Mouse (Mus musculus): ENCODE results near the gene Nfyb. TPM values are rescaled to one million over a fixed set of nuclear protein-coding genes. Genes with fewer than 3 reads are reported as not detected.

Gene Nfyb
- polyA plus RNA-seq (2015; fragmentation: Nextera tagmentation; extraction: Ambion mirVana), result 26.6 and 30.1 TPM in 2 replicates

DNA sequence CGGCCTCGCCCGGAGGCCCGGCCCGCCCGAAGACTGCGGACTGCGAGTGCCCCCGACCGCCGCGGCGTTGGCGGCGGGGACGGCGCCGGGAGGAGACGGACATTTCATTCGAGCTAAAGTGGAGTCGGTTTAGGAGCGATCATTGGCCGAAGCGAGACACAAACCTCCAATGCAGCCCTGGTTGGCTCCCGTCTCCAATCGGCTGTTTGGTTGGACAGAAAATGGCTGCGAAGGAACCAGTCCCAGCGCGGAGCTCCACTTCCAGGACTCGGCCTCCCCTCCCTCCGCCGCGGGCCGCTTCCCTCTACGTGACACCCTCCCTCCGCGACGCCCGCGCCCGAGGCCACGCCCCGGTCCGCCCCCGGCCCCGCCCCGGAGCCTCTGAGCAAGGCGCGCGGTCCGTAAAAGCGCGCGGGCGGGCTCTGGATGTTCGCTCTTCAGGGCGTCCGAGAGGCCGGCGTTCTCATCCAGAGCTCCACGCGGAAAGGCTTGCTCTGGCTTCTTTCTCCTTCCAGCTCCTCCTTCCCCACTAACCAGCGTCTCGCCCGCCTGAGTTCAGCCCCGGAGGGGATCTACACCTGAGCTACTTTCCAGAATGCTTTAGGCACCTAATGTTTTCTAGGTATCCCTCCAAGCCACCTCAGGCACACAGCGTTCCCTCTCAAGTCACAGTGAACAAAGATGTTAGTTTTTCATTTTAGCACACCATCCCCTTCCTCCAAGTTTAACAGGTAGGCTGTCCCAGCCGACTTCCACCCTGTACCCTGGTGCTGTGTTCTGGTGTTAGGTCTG lies at the start of gene Nfyb:
Gene Nfyb (minus strand): TSS at position 305 of the 792 bp plus-strand sequence.
- Histone ChIP-seq H3K9ac (replicated peaks) (peak within 1 kb of the TSS; percentile 97), H3K36me3 (replicated peaks; ENCODE audit: insufficient read depth, low read length) (peaks cover 20% of the 10 kb centered on the region), H3K4me2 (ENCODE audit: low read depth, low read length) (peak within 1 kb of the TSS; percentile 84), H3K27me3 (ENCODE audit: insufficient read depth, low read length) (no peaks in the 10 kb centered on the region), H3K27ac (ENCODE audit: low read depth) (peak within 1 kb of the TSS; percentile 99), H3K4me1 (ENCODE audit: insufficient read depth) (peaks cover 37% of the 10 kb centered on the region), H3K9me3 (ENCODE audit: low read length) (no peaks in the 10 kb centered on the region), H3K4me3 (ENCODE audit: low read depth, low read length) (peak within 1 kb of the TSS; percentile 84)
- TF ChIP-seq EP300 (IDR thresholded peaks at IDR 0.05; ENCODE audit: low read depth) (no peak), CTCF (IDR thresholded peaks at IDR 0.05; ENCODE audit: low read depth) (no peak)
- 2% methylated on average over 55 of the region's 68 CpGs for WGBS (ENCODE audit: insufficient replicate concordance)
- ATAC-seq (peak; percentile 95), DNase-seq (peak; percentile 98)

DNA sequence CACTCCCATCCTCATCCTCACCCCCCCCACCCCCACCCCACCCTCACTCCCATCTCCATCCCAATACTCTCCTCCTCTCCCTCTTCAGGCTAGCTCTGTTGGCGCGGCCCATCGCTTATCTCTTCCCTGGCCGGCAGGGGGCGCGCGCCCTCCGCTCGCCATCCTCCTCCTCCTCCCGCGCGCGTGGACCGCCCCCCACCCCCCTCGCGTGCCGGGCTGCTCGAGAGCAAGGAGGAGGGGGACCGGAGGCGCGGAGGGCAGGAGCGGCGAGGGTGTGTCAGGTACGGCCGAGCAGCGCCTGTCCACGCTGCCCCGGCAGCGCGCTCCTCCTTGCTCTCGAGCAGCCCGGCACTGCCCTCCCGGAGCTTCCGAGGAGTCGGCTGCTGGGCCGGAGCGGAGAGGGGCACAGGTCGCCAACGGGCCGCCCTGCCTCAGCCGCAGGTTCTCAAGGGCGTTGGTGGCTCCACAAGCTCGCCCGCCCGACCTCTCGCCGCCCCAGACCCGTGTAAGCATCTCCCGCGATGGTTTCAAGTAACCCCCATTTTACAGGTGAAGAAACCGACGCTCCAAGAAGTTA lies 48.0 kb upstream of the Nfyb start:
- Histone ChIP-seq H3K9ac (replicated peaks) (no peak overlapping the region; the same call in 1 of the 2 replicates), H3K27me3 (ENCODE audit: insufficient read depth, low read length) (no peaks in the 10 kb centered on the region), H3K4me1 (ENCODE audit: insufficient read depth) (peaks cover 10% of the 10 kb centered on the region), H3K4me2 (ENCODE audit: low read depth, low read length) (peak overlapping the region; percentile 75), H3K36me3 (replicated peaks; ENCODE audit: insufficient read depth, low read length) (no peaks in the 10 kb centered on the region), H3K9me3 (ENCODE audit: low read length) (no peaks in the 10 kb centered on the region), H3K27ac (ENCODE audit: low read depth) (no peak overlapping the region), H3K4me3 (ENCODE audit: low read depth, low read length) (peak overlapping the region; percentile 45)
- ATAC-seq, result peak; percentile 77
- WGBS (ENCODE audit: insufficient replicate concordance), result 7% methylated on average over 39 of the region's 52 CpGs
- peak; percentile 85 for DNase-seq
- TF ChIP-seq EP300 (IDR thresholded peaks at IDR 0.05; ENCODE audit: low read depth) (no peak), CTCF (IDR thresholded peaks at IDR 0.05; ENCODE audit: low read depth) (peak; percentile 94)

DNA sequence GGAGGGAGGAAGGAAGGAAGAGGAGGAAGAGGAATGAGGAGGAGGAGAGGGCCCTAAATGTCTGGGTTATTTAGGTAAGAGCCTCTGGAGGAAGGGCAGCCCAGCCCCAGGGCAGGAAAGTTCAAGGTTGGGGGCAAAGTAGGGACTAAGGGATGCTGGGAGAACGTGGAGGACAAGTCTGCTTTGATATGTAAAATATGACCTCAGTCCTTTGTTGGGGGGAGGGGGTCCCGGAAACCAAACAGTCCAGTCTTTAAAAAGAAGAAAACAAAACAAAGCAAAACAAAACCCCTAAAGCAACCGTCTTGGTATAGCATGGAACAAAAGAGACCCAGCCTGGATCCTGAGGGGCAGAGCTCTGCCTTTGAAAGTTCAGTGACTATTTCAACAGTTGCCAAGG lies 45.4 kb upstream of the Nfyb start:
- H3K27ac ChIP-seq (ENCODE audit: low read depth), result no peak overlapping the region
- DNase-seq, result no peak
- peaks cover 10% of the 10 kb centered on the region for H3K4me1 ChIP-seq (ENCODE audit: insufficient read depth)
- no peak overlapping the region for H3K9ac ChIP-seq (replicated peaks)
- TF ChIP-seq CTCF (IDR thresholded peaks at IDR 0.05; ENCODE audit: low read depth) (no peak), EP300 (IDR thresholded peaks at IDR 0.05; ENCODE audit: low read depth) (no peak)
- H3K4me2 ChIP-seq (ENCODE audit: low read depth, low read length), result no peak overlapping the region
- no peaks in the 10 kb centered on the region for H3K36me3 ChIP-seq (replicated peaks; ENCODE audit: insufficient read depth, low read length)
- H3K27me3 ChIP-seq (ENCODE audit: insufficient read depth, low read length), result no peaks in the 10 kb centered on the region
- H3K9me3 ChIP-seq (ENCODE audit: low read length), result no peaks in the 10 kb centered on the region
- no peak overlapping the region for H3K4me3 ChIP-seq (ENCODE audit: low read depth, low read length)
- 41% methylated on average over 3 of the region's 3 CpGs for WGBS (ENCODE audit: insufficient replicate concordance)
- ATAC-seq, result no peak

DNA sequence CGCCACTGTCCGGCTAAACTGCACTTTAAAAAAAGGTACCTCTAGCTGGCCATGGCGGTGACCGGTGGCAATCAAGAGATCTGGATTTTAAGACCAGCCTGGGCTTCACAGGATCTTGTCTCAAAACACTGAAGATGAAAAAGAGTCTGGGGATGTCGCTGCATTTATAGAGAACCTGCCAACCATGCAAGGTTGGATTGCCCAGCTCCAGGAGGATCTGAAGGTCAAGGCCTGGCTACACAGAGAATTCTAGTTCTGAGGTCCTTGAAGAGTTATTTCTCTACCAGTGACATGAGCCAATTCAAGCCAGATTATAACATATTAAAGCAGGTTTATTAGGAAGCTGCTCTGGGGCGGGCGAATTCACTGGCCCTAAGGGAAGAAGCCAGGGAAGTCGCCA lies 44.9 kb upstream of the Nfyb start:
- WGBS (ENCODE audit: insufficient replicate concordance), result 80% methylated on average over 8 of the region's 8 CpGs
- Histone ChIP-seq H3K36me3 (replicated peaks; ENCODE audit: insufficient read depth, low read length) (no peaks in the 10 kb centered on the region), H3K27ac (ENCODE audit: low read depth) (no peak overlapping the region), H3K27me3 (ENCODE audit: insufficient read depth, low read length) (no peaks in the 10 kb centered on the region), H3K4me3 (ENCODE audit: low read depth, low read length) (no peak overlapping the region), H3K9ac (replicated peaks) (no peak overlapping the region), H3K9me3 (ENCODE audit: low read length) (no peaks in the 10 kb centered on the region), H3K4me1 (ENCODE audit: insufficient read depth) (peaks cover 8% of the 10 kb centered on the region), H3K4me2 (ENCODE audit: low read depth, low read length) (no peak overlapping the region)
- TF ChIP-seq EP300 (IDR thresholded peaks at IDR 0.05; ENCODE audit: low read depth) (no peak), CTCF (IDR thresholded peaks at IDR 0.05; ENCODE audit: low read depth) (no peak)
- ATAC-seq (no peak), DNase-seq (no peak)

DNA sequence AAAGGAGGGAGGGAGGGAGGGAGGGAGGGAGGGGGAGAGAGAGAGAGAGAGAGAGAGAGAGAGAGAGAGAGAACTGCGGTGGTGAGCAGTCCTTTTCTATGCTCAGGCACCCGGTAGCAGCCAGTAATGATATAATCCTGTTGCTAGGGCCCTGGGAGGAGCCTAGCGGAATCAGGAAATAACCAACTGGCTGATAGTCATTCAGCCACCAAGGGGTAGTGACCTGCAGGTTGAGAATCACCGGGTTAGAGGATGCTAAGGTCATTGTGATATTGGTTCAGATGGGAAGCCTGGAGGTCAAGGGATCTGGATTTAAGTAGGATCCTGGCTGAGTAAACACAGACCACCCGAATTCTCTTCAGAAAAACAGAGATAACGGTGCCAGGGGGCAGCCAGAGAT lies 44.2 kb upstream of the Nfyb start:
- Histone ChIP-seq H3K27ac (ENCODE audit: low read depth) (no peak overlapping the region), H3K36me3 (replicated peaks; ENCODE audit: insufficient read depth, low read length) (no peaks in the 10 kb centered on the region), H3K27me3 (ENCODE audit: insufficient read depth, low read length) (no peaks in the 10 kb centered on the region), H3K4me2 (ENCODE audit: low read depth, low read length) (no peak overlapping the region), H3K4me1 (ENCODE audit: insufficient read depth) (peaks cover 7% of the 10 kb centered on the region), H3K9ac (replicated peaks) (no peak overlapping the region), H3K4me3 (ENCODE audit: low read depth, low read length) (no peak overlapping the region), H3K9me3 (ENCODE audit: low read length) (no peaks in the 10 kb centered on the region)
- TF ChIP-seq CTCF (IDR thresholded peaks at IDR 0.05; ENCODE audit: low read depth) (no peak), EP300 (IDR thresholded peaks at IDR 0.05; ENCODE audit: low read depth) (no peak)
- no peak for ATAC-seq
- 44% methylated on average over 6 of the region's 6 CpGs for WGBS (ENCODE audit: insufficient replicate concordance)
- DNase-seq, result no peak

DNA sequence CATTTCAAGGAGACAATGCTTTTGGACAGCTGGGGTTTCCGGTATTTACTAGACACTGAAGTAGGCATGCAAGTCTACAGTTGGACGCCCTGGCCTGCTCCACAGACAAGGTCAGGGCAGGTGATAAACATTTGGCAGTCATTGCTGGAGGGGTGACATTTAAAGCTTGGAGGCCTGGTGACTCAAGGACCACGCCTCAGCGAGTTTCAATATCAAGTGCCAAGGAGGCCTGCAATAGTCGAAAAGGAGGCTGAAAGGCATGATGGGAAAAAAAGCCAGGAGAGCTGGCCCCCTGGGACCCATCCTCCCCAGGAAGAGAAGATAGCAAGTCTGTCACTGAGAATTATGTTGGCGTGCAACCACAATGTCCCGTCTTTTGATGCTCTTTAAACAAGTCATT lies 43.3 kb upstream of the Nfyb start:
- ATAC-seq, result no peak
- H3K27ac ChIP-seq (ENCODE audit: low read depth), result no peak overlapping the region
- 69% methylated on average over 7 of the region's 7 CpGs for WGBS (ENCODE audit: insufficient replicate concordance)
- peaks cover 7% of the 10 kb centered on the region for H3K4me1 ChIP-seq (ENCODE audit: insufficient read depth)
- no peaks in the 10 kb centered on the region for H3K27me3 ChIP-seq (ENCODE audit: insufficient read depth, low read length)
- DNase-seq, result no peak
- H3K4me2 ChIP-seq (ENCODE audit: low read depth, low read length), result no peak overlapping the region
- H3K4me3 ChIP-seq (ENCODE audit: low read depth, low read length), result no peak overlapping the region
- no peaks in the 10 kb centered on the region for H3K36me3 ChIP-seq (replicated peaks; ENCODE audit: insufficient read depth, low read length)
- H3K9ac ChIP-seq (replicated peaks), result no peak overlapping the region
- no peaks in the 10 kb centered on the region for H3K9me3 ChIP-seq (ENCODE audit: low read length)
- TF ChIP-seq CTCF (IDR thresholded peaks at IDR 0.05; ENCODE audit: low read depth), result no peak
- no peak for TF ChIP-seq EP300 (IDR thresholded peaks at IDR 0.05; ENCODE audit: low read depth)

All from liver, postnatal 0 days (tissue).